ENCODE assay signal across 8 mouse cellular contexts in genomic region chr7:34849660-34850059, GRCm38 (mm10). TPM values are rescaled to one million over a fixed set of nuclear protein-coding genes. Genes with fewer than 3 reads are reported as not detected.
A peak's percentile ranks its signal among the peaks of the same experiment; 100 is the strongest.
DNase-seq lines count a peak whose midpoint lies in the region; ATAC-seq and TF ChIP-seq lines count a peak whose summit lies in the region.

No protein-coding gene starts in this region.

- no peak for TF ChIP-seq POLR2A in thymus, adult 2 months (IDR thresholded peaks at IDR 0.05; ENCODE audit: control insufficient read depth, extremely low read depth, insufficient read depth, low read length, poor library complexity)
- TF ChIP-seq POLR2A in lung, adult 2 months (IDR thresholded peaks at IDR 0.05; ENCODE audit: borderline replicate concordance, extremely low read depth, low read depth, low read length) = no peak

- 47% methylated on average over 10 of the region's 10 CpGs for WGBS in thymus, adult 2 months
- WGBS in lung, adult 2 months = 37% methylated on average over 10 of the region's 10 CpGs
- WGBS in hindbrain, embryonic 12.5 days = 34% methylated on average over 10 of the region's 10 CpGs

- H3K27me3 ChIP-seq in thymus, adult 2 months (ENCODE audit: control insufficient read depth, insufficient read depth, low read length) = no peaks in the 10 kb centered on the region
- no peaks in the 10 kb centered on the region for H3K27me3 ChIP-seq in hindbrain, embryonic 12.5 days

- DNase-seq in gastrocnemius, postnatal 10 days = peak; percentile 38
- DNase-seq in gastrocnemius, postnatal 25 days = no peak
- DNase-seq in thymus, adult 2 months = no peak
- DNase-seq in thymus, adult 18-20 months = no peak
- DNase-seq in lung, adult 2 months = peak; percentile 6
- DNase-seq in layer of hippocampus, postnatal 14 days (ENCODE audit: low spot score in 2 of 2) = no peak

- no peak overlapping the region for H3K4me3 ChIP-seq in thymus, adult 2 months (ENCODE audit: control insufficient read depth, insufficient read depth, low read length)
- H3K4me3 ChIP-seq in lung, adult 2 months (replicated peaks; ENCODE audit: extremely low read depth, low read depth, low read length) = no peak overlapping the region
- no peak overlapping the region for H3K4me3 ChIP-seq in hindbrain, embryonic 12.5 days

- H3K9me3 ChIP-seq in hindbrain, embryonic 12.5 days (replicated peaks) = no peaks in the 10 kb centered on the region; the same call in 1 of the 2 replicates

- H3K4me1 ChIP-seq in thymus, adult 2 months (replicated peaks; ENCODE audit: control insufficient read depth, insufficient read depth, low read length) = no peaks in the 10 kb centered on the region
- H3K4me1 ChIP-seq in lung, adult 2 months (ENCODE audit: control insufficient read depth, insufficient read depth, low read length) = no peaks in the 10 kb centered on the region
- peaks cover 13% of the 10 kb centered on the region for H3K4me1 ChIP-seq in hindbrain, embryonic 12.5 days

- no peak for ATAC-seq in frontal cortex, adult (ENCODE audit: low TSS enrichment)
- no peak for ATAC-seq in hindbrain, embryonic 12.5 days (ENCODE audit: low FRiP score)

- H3K4me2 ChIP-seq in hindbrain, embryonic 12.5 days (replicated peaks) = no peak overlapping the region

- H3K27ac ChIP-seq in thymus, adult 2 months (ENCODE audit: control insufficient read depth, insufficient read depth, low read length) = no peak overlapping the region
- H3K27ac ChIP-seq in hindbrain, embryonic 12.5 days = no peak overlapping the region

- H3K9ac ChIP-seq in hindbrain, embryonic 12.5 days = no peak overlapping the region

- TF ChIP-seq CTCF in thymus, adult 2 months (IDR thresholded peaks at IDR 0.05; ENCODE audit: borderline replicate concordance, control insufficient read depth, extremely low read depth, insufficient read depth, low read length, poor library complexity) = peak; percentile 27; the same call in 1 of the 2 replicates
- peak; percentile 45 for TF ChIP-seq CTCF in lung, adult 2 months (IDR thresholded peaks at IDR 0.05; ENCODE audit: insufficient read depth, low read length)

- no peaks in the 10 kb centered on the region for H3K36me3 ChIP-seq in thymus, adult 2 months (ENCODE audit: control insufficient read depth, insufficient read depth, low read length)
- no peaks in the 10 kb centered on the region for H3K36me3 ChIP-seq in hindbrain, embryonic 12.5 days

RNA-seq across cellular contexts. Expression of gene Chst8, which starts 37.1 kb away (rescaled TPM):
- total RNA-seq in gastrocnemius, postnatal 10 days (2021) = under 1 TPM; 0.49 to 0.84 TPM
- under 1 TPM; 0.13 to 0.43 TPM for total RNA-seq in gastrocnemius, postnatal 25 days (2021)
- 6.1 and 6.3 TPM in 2 replicates for polyA plus RNA-seq in thymus, adult 2 months (2012; rRNA removed)
- polyA plus RNA-seq in lung, adult 2 months (2012; rRNA removed) = 5.3 and 14.2 TPM in 2 replicates
- total RNA-seq in layer of hippocampus, postnatal 14 days (2021) = 10 to 100 TPM; 29.6 to 34.3 TPM
- 22.4 and 24.7 TPM in 2 replicates for polyA plus RNA-seq in hindbrain, embryonic 12.5 days (2016; fragmentation: Nextera tagmentation; extraction: Ambion mirVana)

Comparison
In these comparisons a context has a peak if more than half of its experiments do, and no peak if none do; other contexts are left out.
1. DNase-seq: peak in gastrocnemius, postnatal 10 days (single experiment) and lung, adult 2 months (single experiment); none in gastrocnemius, postnatal 25 days (single experiment), thymus, adult 2 months (single experiment), thymus, adult 18-20 months (0 of 2) and layer of hippocampus, postnatal 14 days (0 of 2).
2. RNA of gene Chst8, which starts 37.1 kb away (total RNA-seq): 29.6 to 34.3 TPM in layer of hippocampus, postnatal 14 days; 0.49 to 0.84 TPM in gastrocnemius, postnatal 10 days and 0.13 to 0.43 TPM in gastrocnemius, postnatal 25 days; every median in the first group is over 10 times any median in the second.